Mouse (Mus musculus) embryonic facial prominence, embryonic 11.5 days (tissue): Measurements from ENCODE around the gene Il9r. TPM values are rescaled to one million over a fixed set of nuclear protein-coding genes. Genes with fewer than 3 reads are reported as not detected.

ENCODE experiments used
- ATAC-seq: fragments of 200-750 bp; cut with Nextera tagmentation; replicated peaks from 2 replicates; pipeline ENCODE4 v1.8.0; 2017; ENCODE audit warnings: low read depth; ENCODE audit not compliant: insufficient number of reproducible peaks, low FRiP score, low TSS enrichment
- DNase-seq: peaks from one replicate; pipeline ENCODE4 v3.0.0-alpha.2; 2015; ENCODE audit warnings: low spot score
- H3K27ac ChIP-seq: fragments of 300-500 bp; sonication (generic); replicated peaks from 2 replicates; pipeline ENCODE4 v1.5.1; 2014; ENCODE audit warnings: mild to moderate bottlenecking, low read depth, low read length, control low read depth
- H3K27me3 ChIP-seq: fragments of 300-500 bp; sonication (generic); 2 replicates; pipeline ENCODE4 v1.6.1; 2014; ENCODE audit warnings: mild to moderate bottlenecking, low read length, moderate library complexity, mixed read lengths; ENCODE audit not compliant: control insufficient read depth, insufficient read depth
- H3K36me3 ChIP-seq: fragments of 300-500 bp; sonication (generic); replicated peaks from 2 replicates; pipeline ENCODE4 v1.6.1; 2014; ENCODE audit warnings: low read depth, mild to moderate bottlenecking, low read length, moderate library complexity, mixed read lengths; ENCODE audit not compliant: control insufficient read depth, insufficient read depth
- H3K4me1 ChIP-seq: fragments of 300-500 bp; sonication (generic); 2 replicates; pipeline ENCODE4 v1.6.1; 2014; ENCODE audit warnings: low read length, mixed read lengths; ENCODE audit not compliant: control insufficient read depth, insufficient read depth
- H3K4me2 ChIP-seq: fragments of 300-500 bp; sonication (generic); 2 replicates; pipeline ENCODE4 v1.6.1; 2014; ENCODE audit warnings: low read depth, mild to moderate bottlenecking, control low read depth, low read length, moderate library complexity
- H3K4me3 ChIP-seq: fragments of 300-500 bp; sonication (generic); 2 replicates; pipeline ENCODE4 v1.5.1; 2014; ENCODE audit warnings: low read depth, low read length, control low read depth
- H3K9ac ChIP-seq: fragments of 300-500 bp; sonication (generic); replicated peaks from 2 replicates; pipeline ENCODE4 v1.6.1; 2014; ENCODE audit warnings: mild to moderate bottlenecking, control low read depth, low read length
- H3K9me3 ChIP-seq: fragments of 300-500 bp; sonication (generic); replicated peaks from 2 replicates; pipeline ENCODE4 v1.6.1; 2016; ENCODE audit warnings: mild to moderate bottlenecking, low read length, inconsistent platforms, mixed read lengths; ENCODE audit not compliant: control insufficient read depth
- WGBS: fragments of 180-500 bp; shearing (Covaris S2); extraction: QIAGEN DNeasy Blood & Tissue Kit; methylation state at CpG from one replicate; pipeline ENCODE4 v1.1.7; 2014; 5-methylcytosine and 5-hydroxymethylcytosine counted together
- polyA plus RNA-seq: library from polyadenylated mRNA; unstranded; fragments of >200 nt; fragmentation: Nextera tagmentation; extraction: Ambion mirVana; gene quantifications from 2 replicates; pipeline ENCODE4 v1.2.1, GENCODE M21; 2014

The Il9r gene
- polyA plus RNA-seq, 1 experiment from 2014 or later = not detected

GRCm38 (mm10) chr11:32220607-32221224, 20.6 kb upstream of the Il9r start:
- H3K9me3 ChIP-seq = no peaks in the 10 kb centered on the region
- H3K4me2 ChIP-seq = peak overlapping the region; percentile 96
- H3K36me3 ChIP-seq = no peaks in the 10 kb centered on the region
- no peaks in the 10 kb centered on the region for H3K27me3 ChIP-seq
- WGBS = 35% methylated on average over 10 of the region's 10 CpGs
- peak overlapping the region; percentile 80; the same call in 1 of the 2 replicates for H3K27ac ChIP-seq
- peak overlapping the region; percentile 89; the same call in 1 of the 2 replicates for H3K9ac ChIP-seq
- peak; percentile 2 for ATAC-seq
- H3K4me1 ChIP-seq = peaks cover 9% of the 10 kb centered on the region; the same call in 1 of the 2 replicates
- peak overlapping the region; percentile 86 for H3K4me3 ChIP-seq
- no peak for DNase-seq

DNA sequence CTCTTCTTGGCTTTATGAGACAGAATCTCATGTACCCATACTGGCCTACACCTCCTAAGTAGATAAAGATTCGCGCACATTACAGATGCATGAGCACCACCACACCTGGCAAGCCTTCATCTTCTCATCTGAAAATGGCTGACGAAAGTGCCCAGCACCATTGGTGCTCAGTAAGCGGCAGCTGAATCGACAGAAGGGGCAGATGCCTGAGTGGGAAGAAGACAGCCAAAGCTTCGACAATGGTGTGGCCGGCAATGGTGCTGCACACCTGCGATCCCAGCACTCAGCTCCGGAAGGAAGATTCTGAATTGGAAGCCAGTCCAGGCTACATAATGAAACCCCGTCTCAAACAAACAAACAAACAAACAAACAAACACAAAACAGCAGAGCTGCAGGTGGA, 19.2 kb upstream of the Il9r start:
- Histone ChIP-seq H3K9me3 (no peaks in the 10 kb centered on the region), H3K36me3 (no peaks in the 10 kb centered on the region), H3K27ac (no peak overlapping the region), H3K9ac (no peak overlapping the region), H3K4me3 (no peak overlapping the region), H3K4me2 (no peak overlapping the region), H3K27me3 (no peaks in the 10 kb centered on the region), H3K4me1 (peaks cover 3% of the 10 kb centered on the region; the same call in 1 of the 2 replicates)
- DNase-seq (no peak), ATAC-seq (no peak)
- 86% methylated on average over 10 of the region's 10 CpGs for WGBS

- Histone ChIP-seq H3K36me3 (no peaks in the 10 kb centered on the region), H3K27me3 (no peaks in the 10 kb centered on the region), H3K9ac (no peak overlapping the region; the same call in 1 of the 2 replicates), H3K4me2 (no peak overlapping the region), H3K4me3 (no peak overlapping the region), H3K27ac (no peak overlapping the region), H3K9me3 (no peaks in the 10 kb centered on the region), H3K4me1 (peaks cover 3% of the 10 kb centered on the region; the same call in 1 of the 2 replicates)
- ATAC-seq (no peak), DNase-seq (peak; percentile 20)
- 38% methylated on average over 6 of the region's 6 CpGs for whole genome bisulfite sequencing
Observed at GRCm38 (mm10) chr11:32218501-32219050, 18.5 kb upstream of the Il9r start.

DNA sequence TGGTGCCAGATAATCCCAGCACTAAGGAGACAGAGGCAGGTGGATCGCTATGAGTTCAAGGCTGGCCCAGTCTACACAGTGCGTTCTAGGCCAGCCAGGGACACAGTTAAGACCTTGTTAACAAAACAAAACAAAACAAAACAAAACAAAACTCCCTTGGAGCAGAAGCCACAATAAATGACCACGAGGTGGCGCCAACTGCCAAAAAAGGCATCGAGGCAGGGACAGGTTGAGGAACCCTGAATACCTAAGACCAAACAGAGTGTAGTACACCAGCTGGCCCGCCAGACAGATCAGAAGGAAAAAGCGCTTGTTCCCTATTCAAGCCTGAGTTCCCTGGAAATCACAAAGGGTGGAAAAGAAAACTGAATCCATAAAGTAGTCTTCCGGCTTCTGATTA, 16.8 kb upstream of the Il9r start:
- peak; percentile 88 for DNase-seq
- Histone ChIP-seq H3K9me3 (no peaks in the 10 kb centered on the region), H3K4me3 (no peak overlapping the region), H3K9ac (0 out of 2 replicates have a peak overlapping the region, but pooled peaks have one; percentile 2), H3K4me1 (no peaks in the 10 kb centered on the region), H3K36me3 (no peaks in the 10 kb centered on the region; the same call in none of the 2 replicates), H3K27me3 (no peaks in the 10 kb centered on the region), H3K27ac (no peak overlapping the region), H3K4me2 (no peak overlapping the region)
- no peak for ATAC-seq
- 29% methylated on average over 8 of the region's 8 CpGs for WGBS

DNA sequence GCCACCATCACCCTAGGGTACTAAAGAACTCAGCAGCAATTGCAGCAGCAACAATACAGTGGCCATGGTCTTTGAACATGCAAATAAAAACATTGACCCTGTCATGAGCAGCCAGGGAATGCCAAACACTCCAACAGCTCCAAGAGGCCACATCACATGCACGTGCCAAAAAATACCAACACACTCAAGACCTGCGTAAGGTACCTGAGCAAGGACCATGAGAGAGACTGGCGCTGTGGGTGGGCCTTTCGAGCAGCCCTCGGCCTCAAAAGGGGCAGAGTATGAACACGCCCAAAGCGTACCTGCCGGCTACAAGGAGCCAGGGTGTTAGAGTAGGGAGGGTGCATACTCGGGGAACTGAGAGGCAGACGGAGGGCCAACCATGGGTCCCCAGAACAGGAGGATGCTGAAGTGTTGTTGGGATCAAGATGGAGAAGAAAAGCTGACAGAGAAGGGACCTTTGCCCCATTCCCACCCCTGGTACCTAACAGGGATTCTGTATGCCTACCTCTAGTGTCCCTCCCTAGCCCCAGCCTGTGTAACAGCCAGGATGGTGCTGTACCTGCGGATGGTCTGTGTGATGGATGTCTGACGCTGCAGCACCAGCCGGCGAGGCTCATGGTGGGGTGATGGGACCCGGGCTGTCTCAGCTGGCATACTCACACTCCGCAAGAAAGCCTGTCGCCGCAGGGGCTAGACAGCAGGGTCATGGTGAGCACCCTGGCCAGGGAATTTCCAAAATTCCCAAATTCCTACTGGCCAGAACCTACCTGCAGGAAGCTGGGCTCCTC, 15.5 kb upstream of the Il9r start:
- DNase-seq (no peak), ATAC-seq (no peak)
- 91% methylated on average over 18 of the region's 18 CpGs for WGBS
- Histone ChIP-seq H3K4me2 (no peak overlapping the region), H3K4me3 (no peak overlapping the region), H3K27ac (no peak overlapping the region), H3K27me3 (no peaks in the 10 kb centered on the region), H3K36me3 (peaks cover 4% of the 10 kb centered on the region), H3K9ac (no peak overlapping the region), H3K9me3 (no peaks in the 10 kb centered on the region), H3K4me1 (no peaks in the 10 kb centered on the region)

DNA sequence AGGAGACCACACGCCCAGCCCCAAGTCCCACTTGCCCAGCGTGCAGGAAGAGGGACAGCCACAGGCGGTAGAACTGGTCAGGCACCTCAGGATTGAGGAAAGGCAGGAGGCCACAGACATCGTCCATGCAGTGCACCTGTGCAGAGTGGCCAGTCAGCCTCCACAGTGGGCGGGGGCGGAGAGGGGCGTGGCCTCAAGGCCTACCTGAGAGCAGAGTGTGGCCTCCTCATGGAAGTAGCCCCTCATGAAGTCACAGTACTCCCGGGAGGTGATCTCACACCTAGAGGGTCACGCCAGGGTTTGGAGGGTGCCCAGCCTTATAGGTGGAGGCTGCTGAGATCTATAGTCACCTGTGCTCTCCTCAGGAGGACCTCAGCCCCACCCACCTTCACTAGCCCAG, 10.5 kb upstream of the Il9r start:
- H3K4me2 ChIP-seq = no peak overlapping the region
- H3K36me3 ChIP-seq = peaks cover 14% of the 10 kb centered on the region
- WGBS = 86% methylated on average over 9 of the region's 9 CpGs
- H3K4me3 ChIP-seq = no peak overlapping the region
- H3K9me3 ChIP-seq = no peaks in the 10 kb centered on the region
- no peak overlapping the region for H3K9ac ChIP-seq
- DNase-seq = no peak
- H3K27me3 ChIP-seq = no peaks in the 10 kb centered on the region
- H3K27ac ChIP-seq = no peak overlapping the region
- ATAC-seq = no peak
- no peaks in the 10 kb centered on the region for H3K4me1 ChIP-seq

- H3K4me1 ChIP-seq = no peaks in the 10 kb centered on the region
- H3K9me3 ChIP-seq = no peaks in the 10 kb centered on the region
- DNase-seq = peak; percentile 99
- peak within 1 kb of the TSS; percentile 78 for H3K4me2 ChIP-seq
- 0 out of 2 replicates have a peak within 1 kb of the TSS, but pooled peaks have one; percentile 58 for H3K27ac ChIP-seq
- WGBS = under 1% methylated on average over 52 of the region's 52 CpGs
- H3K9ac ChIP-seq = peak within 1 kb of the TSS; percentile 75
- H3K36me3 ChIP-seq = peaks cover 8% of the 10 kb centered on the region
- ATAC-seq = peak; percentile 100
- peak within 1 kb of the TSS; percentile 60 for H3K4me3 ChIP-seq
- H3K27me3 ChIP-seq = no peaks in the 10 kb centered on the region
Observed at GRCm38 (mm10) chr11:32205058-32205873, 5.2 kb upstream of the Il9r start, which contains the start of gene Snrnp25. Gene Snrnp25 (plus strand): TSS chr11:32205415.
